Mouse (Mus musculus) layer of hippocampus, adult 2 months (tissue): Measurements from ENCODE around the gene Grik4. TPM values are rescaled to one million over a fixed set of nuclear protein-coding genes. Genes with fewer than 3 reads are reported as not detected.
"Not testable (repeated sequence)": the region's sequence is repeated elsewhere in the genome, so short reads cannot be mapped to it uniquely, and the experiment has no call there.

ENCODE experiments used
- DNase-seq, 2 experiments: peaks; one replicate each; pipeline ENCODE4 v3.0.0; 2022; ENCODE audit warnings: low spot score in 2 of 2
- H3K27ac ChIP-seq: fragments of 200-600 bp; 2 replicates; pipeline ENCODE4 v1.8.1; 2022
- H3K4me3 ChIP-seq: fragments of 200-600 bp; 2 replicates; pipeline ENCODE4 v1.8.1; 2022; ENCODE audit warnings: mild to moderate bottlenecking
- CTCF ChIP-seq: fragments of 200-600 bp; conservative IDR thresholded peaks from 2 replicates; pipeline ENCODE4 v1.8.1; 2022; ENCODE audit warnings: antibody characterized with exemption, mild to moderate bottlenecking, moderate library complexity
- long read RNA-seq, 2 experiments: library from polyadenylated mRNA; stranded (forward); transcript quantifications; one replicate each; pipeline ENCODE4 v2.0.0; 2021; ENCODE audit warnings: borderline mapping rate in 2 of 2
- total RNA-seq, 2 experiments: library from RNA; stranded (reverse); gene quantifications; 2 replicates each; pipeline ENCODE4 v1.2.3; 2021

The Grik4 gene
- 10 to 100 TPM; 53.0 to 63.2 TPM for total RNA-seq
- long read RNA-seq, experiment 1, full-length matches to known transcripts: 4 of 30 reads
- long read RNA-seq, experiment 1, partial matches to known transcripts: 4 of 30 reads
- long read RNA-seq, experiment 1, other reads (novel, unspliced or antisense): 22 of 30 reads
- long read RNA-seq, experiment 2, full-length matches to known transcripts: 4 of 37 reads
- long read RNA-seq, experiment 2, partial matches to known transcripts: 14 of 37 reads
- long read RNA-seq, experiment 2, other reads (novel, unspliced or antisense): 19 of 37 reads

DNA sequence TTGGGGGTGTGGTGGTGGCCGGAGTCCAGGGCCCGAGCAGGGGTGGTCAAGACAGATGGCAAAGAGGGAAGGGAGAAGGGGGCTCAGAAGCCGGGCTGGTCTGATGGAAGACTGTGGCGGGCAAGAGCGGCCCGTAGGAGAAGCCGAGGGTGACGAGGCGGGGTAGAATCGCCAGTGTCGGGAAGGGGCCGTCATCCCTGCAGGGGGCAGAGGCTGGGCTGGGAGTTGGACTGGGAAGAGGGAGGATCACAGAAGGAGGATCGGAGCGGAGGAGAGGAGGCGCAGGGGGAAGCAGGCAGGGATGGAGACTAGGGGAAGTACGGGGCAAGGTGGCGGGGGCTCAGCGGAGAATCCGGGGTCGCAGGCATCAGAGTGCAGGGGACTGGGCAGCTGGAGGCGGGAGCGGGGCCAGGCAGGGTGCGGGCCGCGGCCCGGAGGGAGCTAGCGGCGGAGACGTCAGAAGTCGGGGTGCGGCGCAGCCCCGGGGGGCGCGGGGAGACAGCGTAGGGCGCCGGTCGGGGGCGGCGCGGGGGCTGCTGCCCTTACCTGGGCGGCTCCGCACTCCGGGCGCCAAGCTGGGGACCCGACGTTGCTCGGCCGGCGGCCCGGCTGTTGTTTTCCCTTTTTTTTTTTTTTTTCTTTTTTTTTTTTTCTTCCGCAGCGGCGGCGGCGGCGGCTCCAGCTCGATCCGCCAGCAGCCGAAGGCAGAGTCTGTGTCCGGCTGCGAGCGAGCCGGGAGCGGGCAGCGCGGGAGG, at the start of gene Grik4:
TSS of gene Grik4 (minus strand) at position 713 of the 755 bp plus-strand sequence.
- H3K27ac ChIP-seq: peak within 1 kb of the TSS; percentile 96
- no peak for TF ChIP-seq CTCF
- H3K4me3 ChIP-seq: peak within 1 kb of the TSS; percentile 77
- peak; percentile 10 to 29 for DNase-seq

DNA sequence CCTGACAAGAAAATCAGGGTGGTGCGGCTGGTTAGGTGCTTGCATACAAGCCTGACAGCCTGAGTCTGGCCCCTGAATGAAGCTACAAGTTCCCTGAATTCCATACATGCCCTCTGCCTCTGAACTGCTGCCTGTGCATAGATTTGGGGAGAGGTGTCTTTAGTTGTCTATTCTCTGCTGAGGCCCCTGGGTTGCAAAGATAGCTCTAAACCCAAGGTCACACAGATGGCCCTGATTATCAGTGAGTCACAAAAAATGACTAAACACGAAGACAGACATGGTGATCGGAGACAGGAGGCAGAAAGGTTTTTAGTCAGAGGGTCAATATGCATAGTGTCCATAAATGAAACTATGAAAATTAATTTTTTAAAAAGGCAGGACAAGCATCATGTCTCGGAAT, 49.4 kb upstream of the Grik4 start:
- no peak for DNase-seq
- TF ChIP-seq CTCF: no peak
- no peak overlapping the region for H3K4me3 ChIP-seq
- H3K27ac ChIP-seq: no peak overlapping the region

DNA sequence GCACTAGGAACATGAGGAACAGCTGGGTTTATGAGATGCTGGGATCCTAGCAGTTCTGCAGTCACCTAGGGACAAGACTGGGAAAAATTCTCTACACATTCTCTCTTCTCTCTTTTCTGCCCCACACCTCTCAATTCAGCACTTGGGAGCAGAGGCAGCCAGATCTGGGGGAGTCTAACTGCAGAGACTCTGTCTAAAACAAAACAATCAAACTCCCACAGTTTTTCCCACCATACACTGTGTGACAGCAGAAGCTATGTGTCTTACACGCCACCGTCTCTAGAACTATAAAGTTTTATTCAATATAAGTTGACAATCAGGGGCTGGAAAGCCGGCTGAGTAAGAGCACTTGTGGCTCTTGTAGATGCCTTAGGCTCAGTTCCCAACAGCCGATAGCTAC, 43.7 kb upstream of the Grik4 start:
- Histone ChIP-seq H3K27ac (no peak overlapping the region), H3K4me3 (no peak overlapping the region)
- peak in 1 of 2 experiments; percentile 26 for DNase-seq
- no peak for TF ChIP-seq CTCF

DNA sequence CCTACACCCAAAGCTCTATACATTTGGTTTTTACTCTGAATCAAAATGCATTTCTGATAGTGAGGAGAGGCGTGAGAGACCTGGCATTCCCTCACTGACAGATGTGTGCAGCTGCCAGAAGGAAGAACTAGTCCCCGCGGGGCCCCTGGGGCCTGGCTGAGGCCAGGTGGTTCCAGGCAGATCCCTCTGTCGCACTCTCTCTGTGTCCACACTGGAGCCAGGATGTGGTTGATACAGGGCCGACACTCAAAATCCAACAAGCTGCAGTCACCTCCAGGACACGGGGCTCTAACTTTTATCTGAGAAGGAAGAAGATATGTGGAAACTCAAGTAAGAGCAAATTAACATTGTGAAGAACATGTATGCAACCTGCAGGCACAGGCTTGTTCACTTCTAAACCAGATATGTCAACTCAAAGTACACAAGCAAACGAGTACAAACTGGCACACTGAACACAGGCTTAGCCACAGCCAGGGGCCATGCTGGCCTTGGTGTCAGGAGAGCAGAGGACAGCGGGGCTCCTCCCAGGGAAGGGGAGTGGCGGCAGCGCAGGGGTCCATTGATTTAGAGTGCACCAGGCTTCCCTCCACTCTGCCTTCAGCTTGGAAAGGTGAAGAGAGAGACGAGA, 24.7 kb upstream of the Grik4 start:
- no peak for DNase-seq
- no peak for TF ChIP-seq CTCF
- no peak overlapping the region for H3K4me3 ChIP-seq

DNA sequence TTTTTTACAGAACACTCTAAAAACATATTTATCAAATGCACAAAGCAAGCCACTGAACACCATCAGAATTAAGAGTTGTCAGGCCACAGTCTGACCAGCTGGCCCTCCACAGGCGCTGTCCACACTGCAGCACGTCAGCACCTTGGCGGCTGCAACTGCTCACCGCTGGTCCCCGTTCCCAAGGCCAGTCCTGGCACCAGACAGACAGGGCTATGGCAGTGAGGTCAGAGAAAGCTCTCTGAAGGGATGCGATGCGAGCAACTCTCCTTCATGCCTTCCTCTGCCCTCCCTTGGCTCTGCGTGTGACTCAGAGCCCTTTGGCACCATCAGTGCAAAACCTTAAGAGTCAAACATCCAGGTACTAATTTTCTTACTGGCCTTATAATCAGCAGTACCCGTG, 23.4 kb upstream of the Grik4 start:
- no peak overlapping the region for H3K4me3 ChIP-seq
- no peak for DNase-seq

More for the DNA sequence above, 24.7 kb upstream of the Grik4 start:
- H3K27ac ChIP-seq: no peak overlapping the region

DNA sequence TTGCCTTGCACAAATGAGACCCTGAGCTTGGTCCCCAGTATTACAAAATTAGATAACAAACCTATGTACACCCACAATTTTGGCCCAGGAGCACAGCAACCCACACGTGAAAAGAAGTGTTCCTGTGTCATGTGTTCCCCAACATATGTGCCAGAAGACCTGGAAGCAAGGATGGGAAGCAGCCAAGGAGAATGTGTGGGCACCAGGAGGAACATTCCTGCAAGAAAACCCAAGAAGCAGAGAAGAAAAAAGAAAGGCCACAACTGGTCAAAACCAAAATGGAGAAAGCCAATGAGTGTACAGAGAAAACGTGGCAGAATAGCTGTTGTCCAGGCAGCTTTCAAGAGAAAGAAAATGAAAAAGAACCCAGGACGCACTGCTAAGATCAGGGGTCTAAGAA, 20.5 kb upstream of the Grik4 start:
- not testable (repeated sequence) for H3K4me3 ChIP-seq, DNase-seq
- H3K27ac ChIP-seq: peak overlapping the region; percentile 78

More for the DNA sequence above, 23.4 kb upstream of the Grik4 start:
- no peak overlapping the region for H3K27ac ChIP-seq
- TF ChIP-seq CTCF: no peak

DNA sequence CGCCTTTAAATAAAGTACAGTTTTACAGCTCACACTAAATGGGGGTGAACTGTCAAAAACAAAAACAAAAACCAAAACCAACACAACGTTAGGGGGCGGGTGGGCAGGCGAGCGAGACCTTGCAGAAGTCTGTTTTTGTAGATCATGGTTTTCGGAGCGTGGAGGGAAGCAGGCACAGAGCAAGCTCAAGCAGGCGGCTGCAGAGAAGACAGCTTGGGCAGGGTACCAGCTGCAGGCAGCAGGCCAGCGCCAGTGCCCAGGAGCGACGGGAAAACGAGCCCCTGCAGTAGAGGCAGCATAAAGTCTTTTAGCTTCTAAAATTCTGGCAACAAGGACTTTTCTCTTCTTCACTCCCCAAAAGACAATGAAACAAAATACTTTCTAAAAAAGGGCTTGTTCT, 20.1 kb upstream of the Grik4 start:
- no peak overlapping the region for H3K4me3 ChIP-seq
- DNase-seq: peak; percentile 44 to 61
- peak overlapping the region; percentile 78 for H3K27ac ChIP-seq
- TF ChIP-seq CTCF: no peak

DNA sequence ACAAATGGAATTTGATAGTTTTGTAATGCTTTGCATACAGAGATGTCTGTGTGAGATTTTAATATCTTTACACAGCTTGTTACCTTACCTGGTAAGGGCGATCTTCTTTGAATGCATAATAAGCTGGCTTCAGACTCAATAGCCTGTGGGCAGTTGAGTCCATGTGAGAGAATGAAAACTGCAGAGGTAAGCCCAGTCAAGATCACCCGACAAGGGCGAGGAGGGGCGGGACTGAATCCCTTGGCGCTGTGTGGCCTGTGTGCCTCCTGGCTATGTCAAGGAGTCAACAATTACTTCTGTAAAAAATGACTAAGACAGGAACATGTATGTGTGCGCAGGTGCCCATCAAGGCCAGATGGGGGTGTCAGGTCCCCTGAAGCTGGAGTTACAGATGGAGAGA, 18.2 kb upstream of the Grik4 start:
- H3K4me3 ChIP-seq: no peak overlapping the region
- H3K27ac ChIP-seq: no peak overlapping the region
- DNase-seq: no peak
- no peak for TF ChIP-seq CTCF

DNA sequence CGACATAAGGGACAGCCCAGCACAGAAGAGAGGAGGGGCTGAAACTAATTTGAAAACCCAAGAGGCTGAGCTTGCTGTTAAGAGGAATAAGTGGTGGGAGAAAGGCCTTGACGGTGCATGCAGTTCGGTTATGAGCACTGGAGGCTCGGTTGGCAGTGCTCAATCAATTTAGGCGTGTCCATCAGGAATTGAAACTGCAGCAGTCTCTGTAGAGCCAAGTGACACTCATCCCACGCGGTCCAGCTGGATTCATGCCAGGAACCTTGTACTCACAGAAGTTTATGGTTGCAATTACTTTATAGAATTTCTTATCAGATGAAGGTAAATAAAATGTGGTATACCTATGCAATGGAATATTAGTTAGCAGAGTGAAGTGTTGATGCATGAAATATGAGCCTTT, 14.1 kb upstream of the Grik4 start:
- Histone ChIP-seq H3K27ac (no peak overlapping the region), H3K4me3 (no peak overlapping the region)
- TF ChIP-seq CTCF: no peak
- no peak for DNase-seq

DNA sequence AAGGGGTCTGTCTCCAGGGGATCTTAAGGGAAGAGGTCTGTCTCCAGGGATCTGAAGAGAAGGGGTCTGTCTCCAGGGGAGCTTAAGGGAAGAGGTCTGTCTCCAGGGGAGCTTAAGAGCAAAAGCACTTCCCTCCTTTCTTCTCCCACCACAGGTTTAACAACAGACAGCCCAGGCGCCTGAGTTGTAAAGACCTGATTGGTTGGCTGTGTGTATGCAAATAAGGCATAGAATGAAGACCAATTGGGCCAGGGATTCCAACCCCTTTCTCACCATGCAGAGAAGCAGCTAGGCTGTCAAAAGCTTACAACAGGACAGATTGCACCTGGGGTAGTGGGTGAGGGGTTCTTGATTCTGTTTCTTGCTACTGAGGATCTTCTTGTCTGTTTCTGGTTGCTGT, 4.1 kb upstream of the Grik4 start:
- TF ChIP-seq CTCF: no peak
- Histone ChIP-seq H3K4me3 (no peak overlapping the region), H3K27ac (no peak overlapping the region)

DNA sequence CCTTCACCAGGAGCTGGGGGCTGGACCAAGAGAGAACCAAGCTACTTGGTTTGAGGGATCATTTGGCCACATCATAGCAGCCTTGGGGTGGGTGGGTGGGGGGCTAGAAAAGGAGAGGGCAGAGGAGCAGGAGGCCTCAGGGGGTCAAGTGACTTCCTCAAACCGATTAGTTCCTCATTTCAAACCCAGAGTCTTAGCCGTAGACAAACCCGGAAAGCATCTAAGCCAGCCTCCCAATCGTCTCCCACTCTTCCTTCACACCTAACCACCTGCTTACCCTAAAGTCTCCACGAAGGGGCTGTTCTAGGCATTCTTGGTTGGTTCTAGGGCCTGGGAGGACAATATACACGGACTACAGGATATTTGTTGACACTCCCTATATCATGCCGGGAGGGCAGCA, 881 bp upstream of the Grik4 start:
- DNase-seq: no peak
- no peak for TF ChIP-seq CTCF
- Histone ChIP-seq H3K4me3 (no peak overlapping the region), H3K27ac (0 out of 2 replicates have a peak overlapping the region, but pooled peaks have one; percentile 96)

More for the DNA sequence above, 4.1 kb upstream of the Grik4 start:
- DNase-seq: no peak

DNA sequence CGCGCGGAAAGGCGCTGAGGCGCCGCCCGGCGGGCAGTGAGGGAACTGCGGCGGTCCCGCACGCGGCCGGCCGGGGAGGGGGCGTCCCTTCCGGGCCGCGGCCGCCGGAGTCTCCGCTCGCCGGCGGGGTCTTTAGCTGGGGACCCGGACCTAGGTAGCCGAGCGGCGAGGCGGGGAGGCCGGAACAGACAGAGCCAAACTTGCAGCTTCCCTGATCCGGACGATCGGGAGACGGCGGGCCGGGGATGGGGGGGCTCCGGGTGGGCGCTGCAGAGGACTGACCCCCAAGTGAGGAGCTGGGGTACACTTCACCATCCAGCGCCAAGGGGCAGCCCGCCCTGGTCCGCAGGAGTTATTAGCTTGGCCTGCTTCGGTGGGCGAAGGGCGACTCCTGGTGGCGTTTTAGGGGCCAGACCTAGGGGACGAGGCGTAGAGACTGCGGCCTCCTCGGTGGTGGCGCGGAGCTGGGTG, 278 bp upstream of the Grik4 start:
- H3K27ac ChIP-seq: peak overlapping the region; percentile 96
- peak; percentile 80 for TF ChIP-seq CTCF
- H3K4me3 ChIP-seq: peak overlapping the region; percentile 77
- DNase-seq: peak; percentile 87 to 90

DNA sequence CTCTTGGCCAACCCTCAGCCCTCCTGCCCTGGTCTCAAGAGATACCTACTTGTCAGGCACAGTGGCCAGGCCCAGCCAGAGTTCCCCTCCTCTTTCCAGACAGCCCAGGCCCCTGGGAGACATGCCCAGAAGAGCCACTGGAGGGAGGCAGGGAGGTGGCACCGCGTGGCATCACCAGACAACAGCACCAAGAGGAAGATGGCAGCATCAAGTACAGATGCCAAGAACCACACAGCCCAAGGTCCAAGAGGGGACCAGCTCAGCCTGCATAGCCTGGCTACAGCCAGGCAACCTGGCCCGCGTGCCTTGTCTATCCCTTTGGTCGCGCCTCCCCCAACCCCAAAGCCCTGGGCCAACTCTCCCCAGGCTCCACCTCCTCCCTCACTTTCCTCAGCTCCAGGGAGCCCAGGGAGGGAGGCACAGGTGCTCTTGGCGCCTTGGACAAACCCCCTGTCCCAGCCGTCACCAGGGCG, 1.2 kb downstream of the Grik4 start:
- Histone ChIP-seq H3K27ac (peak overlapping the region; percentile 96), H3K4me3 (peak overlapping the region; percentile 77)
- TF ChIP-seq CTCF: peak; percentile 77
- peak; percentile 33 to 49 for DNase-seq
